Mouse (Mus musculus): ENCODE results near the gene Mast4. TPM values are rescaled to one million over a fixed set of nuclear protein-coding genes. Genes with fewer than 3 reads are reported as not detected.

The Mast4 gene
- total and polyA plus RNA-seq, 3 experiments: 0.99 to 7.4 (median 6.1) TPM

GRCm38 (mm10) chr13:102852865-102853264 lies 481.4 kb downstream of the Mast4 start:
- H3K9ac ChIP-seq (ENCODE audit: insufficient read depth, low read depth): no peak overlapping the region
- in situ Hi-C loops (cut with MboI; ENCODE audit: low pct_ligation_motif_present, low pct_unique_long_range_greater_than_20kb, low sequenced_read_pairs) (no loop called here), dilution Hi-C loops (cut with MboI; ENCODE audit: extremely low pct_ligation_motif_present, extremely low pct_unique_long_range_greater_than_20kb, low sequenced_read_pairs) (no loop called here)
- H3K9me3 ChIP-seq (replicated peaks; ENCODE audit: low read length): no peaks in the 10 kb centered on the region
- no peak for DNase-seq (ENCODE audit: extremely low read depth)
- no peaks in the 10 kb centered on the region for H3K4me1 ChIP-seq (ENCODE audit: control insufficient read depth in 1 of 2, insufficient read depth in 2 of 2)
- no peak overlapping the region for H3K4me2 ChIP-seq (ENCODE audit: insufficient read depth, low read depth, poor library complexity, severe bottlenecking)
- H3K79me2 ChIP-seq (replicated peaks; ENCODE audit: control insufficient read depth, extremely low read depth, insufficient read depth, poor library complexity, severe bottlenecking): peaks cover 5% of the 10 kb centered on the region; the same call in 1 of the 2 replicates
- no peak overlapping the region for H3K4me3 ChIP-seq (replicated peaks in 1 of 3; ENCODE audit: low read depth in 2 of 3, low read length in 2 of 3, poor library complexity in 1 of 3)
- TF ChIP-seq PAX5 (IDR thresholded peaks at IDR 0.05; ENCODE audit: low read length) (no peak), SMC3 (IDR thresholded peaks at IDR 0.05; ENCODE audit: low read depth, low read length) (no peak), POLR2AphosphoS2 (IDR thresholded peaks at IDR 0.05; ENCODE audit: low read depth, low read length) (no peak), BHLHE40 (IDR thresholded peaks at IDR 0.05; ENCODE audit: low read depth, low read length) (no peak), ELF1 (IDR thresholded peaks at IDR 0.05; ENCODE audit: low read depth, low read length) (no peak), GABPA (IDR thresholded peaks at IDR 0.05; ENCODE audit: insufficient replicate concordance, low read depth, low read length) (no peak), CHD1 (IDR thresholded peaks at IDR 0.05; ENCODE audit: low read depth, low read length) (no peak), NRF1 (IDR thresholded peaks at IDR 0.05; ENCODE audit: low read depth, low read length) (no peak), EP300 (IDR thresholded peaks at IDR 0.05; ENCODE audit: low read length) (no peak), CTCF (conservative IDR thresholded peaks at IDR 0.05 in 1 of 2, IDR thresholded peaks at IDR 0.05 in 1 of 2; ENCODE audit: low read depth in 2 of 2, low read length in 2 of 2) (no peak), MXI1 (IDR thresholded peaks at IDR 0.05; ENCODE audit: low read depth, low read length) (no peak)
- H3K27ac ChIP-seq (ENCODE audit: insufficient read depth, low read depth): no peak overlapping the region
- no peaks in the 10 kb centered on the region for H3K27me3 ChIP-seq (replicated peaks)
- peaks cover 5 to 11% of the 10 kb centered on the region in 2 experiments for H3K36me3 ChIP-seq (replicated peaks in 1 of 2; ENCODE audit: control insufficient read depth in 1 of 2, insufficient read depth in 1 of 2, low read length in 1 of 2)

DNA sequence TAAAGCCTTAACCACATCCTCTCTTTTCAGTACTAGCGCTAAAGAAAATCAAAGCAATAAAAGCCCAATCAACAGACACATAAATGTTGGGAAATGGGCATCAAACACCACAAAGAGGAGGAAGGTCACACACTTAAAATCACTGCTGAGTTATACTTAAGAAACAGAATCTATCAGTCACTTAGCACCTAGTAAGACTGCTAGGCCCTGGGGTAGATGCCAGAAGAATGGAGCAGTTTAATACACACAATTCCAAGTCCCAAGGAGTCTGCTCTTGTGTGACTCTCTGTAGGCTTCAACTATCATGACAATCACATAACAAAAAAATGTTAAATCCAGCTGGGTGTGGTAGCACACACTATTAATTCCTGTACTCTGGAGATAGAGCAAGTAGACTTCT lies 483.0 kb downstream of the Mast4 start:
- in situ Hi-C loops (cut with MboI; ENCODE audit: low pct_ligation_motif_present, low pct_unique_long_range_greater_than_20kb, low sequenced_read_pairs): no loop called here
- Histone ChIP-seq H3K9me3 (replicated peaks; ENCODE audit: low read length) (no peaks in the 10 kb centered on the region), H3K27me3 (replicated peaks) (no peaks in the 10 kb centered on the region), H3K4me2 (ENCODE audit: insufficient read depth, low read depth, poor library complexity, severe bottlenecking) (no peak overlapping the region), H3K79me2 (replicated peaks; ENCODE audit: control insufficient read depth, extremely low read depth, insufficient read depth, poor library complexity, severe bottlenecking) (peaks cover 2% of the 10 kb centered on the region; the same call in 1 of the 2 replicates), H3K4me3 (replicated peaks in 1 of 3; ENCODE audit: low read depth in 2 of 3, low read length in 2 of 3, poor library complexity in 1 of 3) (no peak overlapping the region), H3K36me3 (replicated peaks in 1 of 2; ENCODE audit: control insufficient read depth in 1 of 2, insufficient read depth in 1 of 2, low read length in 1 of 2) (peaks cover 5 to 11% of the 10 kb centered on the region in 2 experiments), H3K4me1 (ENCODE audit: control insufficient read depth in 1 of 2, insufficient read depth in 2 of 2) (no peaks in the 10 kb centered on the region), H3K9ac (ENCODE audit: insufficient read depth, low read depth) (no peak overlapping the region), H3K27ac (ENCODE audit: insufficient read depth, low read depth) (no peak overlapping the region)
- dilution Hi-C loops (cut with MboI; ENCODE audit: extremely low pct_ligation_motif_present, extremely low pct_unique_long_range_greater_than_20kb, low sequenced_read_pairs): no loop called here
- no peak for DNase-seq (ENCODE audit: extremely low read depth)
- TF ChIP-seq IRF4 (IDR thresholded peaks at IDR 0.05; ENCODE audit: low read depth, low read length) (no peak), POLR2AphosphoS2 (IDR thresholded peaks at IDR 0.05; ENCODE audit: low read depth, low read length) (no peak), SIN3A (IDR thresholded peaks at IDR 0.05; ENCODE audit: low read length) (no peak), E2F4 (IDR thresholded peaks at IDR 0.05; ENCODE audit: insufficient replicate concordance, low read depth, low read length) (no peak), CHD1 (IDR thresholded peaks at IDR 0.05; ENCODE audit: low read depth, low read length) (no peak), BHLHE40 (IDR thresholded peaks at IDR 0.05; ENCODE audit: low read depth, low read length) (no peak), NRF1 (IDR thresholded peaks at IDR 0.05; ENCODE audit: low read depth, low read length) (no peak), JUND (conservative IDR thresholded peaks at IDR 0.05; ENCODE audit: low read depth, low read length) (no peak), USF1 (IDR thresholded peaks at IDR 0.05; ENCODE audit: low read depth, low read length) (no peak), USF2 (conservative IDR thresholded peaks at IDR 0.05; ENCODE audit: low read depth, low read length) (no peak), MAZ (IDR thresholded peaks at IDR 0.05; ENCODE audit: low read depth, low read length) (no peak), CTCF (conservative IDR thresholded peaks at IDR 0.05 in 1 of 2, IDR thresholded peaks at IDR 0.05 in 1 of 2; ENCODE audit: low read depth in 2 of 2, low read length in 2 of 2) (no peak), RAD21 (IDR thresholded peaks at IDR 0.05; ENCODE audit: low read depth, low read length) (no peak), ELF1 (IDR thresholded peaks at IDR 0.05; ENCODE audit: low read depth, low read length) (no peak), TCF12 (IDR thresholded peaks at IDR 0.05; ENCODE audit: low read depth, low read length) (no peak), GABPA (IDR thresholded peaks at IDR 0.05; ENCODE audit: insufficient replicate concordance, low read depth, low read length) (no peak), UBTF (IDR thresholded peaks at IDR 0.05; ENCODE audit: low read depth, low read length) (no peak), RCOR1 (conservative IDR thresholded peaks at IDR 0.05; ENCODE audit: low read depth, low read length) (no peak)

Data from CH12.LX (cell line).